Mouse (Mus musculus) hindbrain, postnatal 0 days (tissue): ENCODE measurements around the gene Inhbc. TPM values are rescaled to one million over a fixed set of nuclear protein-coding genes. Genes with fewer than 3 reads are reported as not detected.
A peak's percentile ranks its signal among the peaks of the same experiment; 100 is the strongest.
"Not testable (repeated sequence)": the region's sequence is repeated elsewhere in the genome, so short reads cannot be mapped to it uniquely, and the experiment has no call there.

Source experiments
- ATAC-seq: fragments of 200-750 bp; cut with Nextera tagmentation; 2 replicates; pipeline ENCODE4 v1.8.0; 2017; ENCODE audit warnings: mild to moderate bottlenecking, moderate TSS enrichment, moderate library complexity
- DNase-seq: peaks from one replicate; pipeline ENCODE4 v3.0.0-alpha.2; 2015; ENCODE audit warnings: low spot score
- H3K27ac ChIP-seq: fragments of 300-500 bp; sonication (generic); 2 replicates; pipeline ENCODE4 v1.5.1; 2014; ENCODE audit warnings: mild to moderate bottlenecking
- H3K27me3 ChIP-seq: fragments of 300-500 bp; sonication (generic); 2 replicates; pipeline ENCODE4 v1.6.1; 2014; ENCODE audit warnings: low read length, mixed read lengths; ENCODE audit not compliant: insufficient read depth
- H3K36me3 ChIP-seq: fragments of 300-500 bp; sonication (generic); 2 replicates; pipeline ENCODE4 v1.6.1; 2014; ENCODE audit warnings: low read length, mixed read lengths; ENCODE audit not compliant: insufficient read depth
- H3K4me1 ChIP-seq: fragments of 300-500 bp; sonication (generic); 2 replicates; pipeline ENCODE4 v1.6.1; 2014; ENCODE audit warnings: antibody characterized with exemption, low read length, mixed read lengths; ENCODE audit not compliant: insufficient read depth
- H3K4me2 ChIP-seq: fragments of 300-500 bp; sonication (generic); 2 replicates; pipeline ENCODE4 v1.6.1; 2014; ENCODE audit warnings: low read depth, mild to moderate bottlenecking, low read length, moderate library complexity, mixed read lengths
- H3K4me3 ChIP-seq: fragments of 300-500 bp; sonication (generic); 2 replicates; pipeline ENCODE4 v1.5.1; 2014; ENCODE audit warnings: low read length
- H3K9ac ChIP-seq: fragments of 300-500 bp; sonication (generic); replicated peaks from 2 replicates; pipeline ENCODE4 v1.6.1; 2014; ENCODE audit warnings: mild to moderate bottlenecking, low read length, moderate library complexity, mixed read lengths
- H3K9me3 ChIP-seq: fragments of 300-500 bp; sonication (generic); 2 replicates; pipeline ENCODE4 v1.6.1; 2016; ENCODE audit warnings: low read length, mixed read lengths
- CTCF ChIP-seq: IDR thresholded peaks from 2 replicates; pipeline ENCODE4 v1.5.1; 2016; ENCODE audit warnings: antibody characterized with exemption, control low read depth, low read depth
- WGBS: fragments of 180-500 bp; shearing (Covaris S2); extraction: QIAGEN DNeasy Blood & Tissue Kit; methylation state at CpG from one replicate; pipeline ENCODE4 v1.1.7; 2014; 5-methylcytosine and 5-hydroxymethylcytosine counted together
- polyA plus RNA-seq: library from polyadenylated mRNA; unstranded; fragments of >200 nt; fragmentation: Nextera tagmentation; extraction: Ambion mirVana; gene quantifications from 2 replicates; pipeline ENCODE4 v1.2.1, GENCODE M21; 2015
- total RNA-seq: library from RNA; depleted of rRNA; stranded (reverse); fragments of >200 nt; gene quantifications from 2 replicates; pipeline ENCODE4 v1.2.3, GENCODE M21; 2014; rRNA removed

Gene Inhbc
- total and polyA plus RNA-seq, 2 experiments from 2014 or later: not detected

GRCm38 (mm10) chr10:127312858-127313257 lies 57.4 kb downstream of the Inhbc start:
- no peaks in the 10 kb centered on the region for H3K9me3 ChIP-seq
- H3K27ac ChIP-seq: no peak overlapping the region
- no peak for TF ChIP-seq CTCF
- no peak for DNase-seq
- peaks cover 9% of the 10 kb centered on the region for H3K36me3 ChIP-seq
- 83% methylated on average over 4 of the region's 4 CpGs for WGBS
- H3K27me3 ChIP-seq: no peaks in the 10 kb centered on the region
- no peak for ATAC-seq
- no peak overlapping the region for H3K4me2 ChIP-seq
- H3K4me3 ChIP-seq: no peak overlapping the region
- H3K9ac ChIP-seq: no peak overlapping the region
- peaks cover 5% of the 10 kb centered on the region; the same call in 1 of the 2 replicates for H3K4me1 ChIP-seq

DNA sequence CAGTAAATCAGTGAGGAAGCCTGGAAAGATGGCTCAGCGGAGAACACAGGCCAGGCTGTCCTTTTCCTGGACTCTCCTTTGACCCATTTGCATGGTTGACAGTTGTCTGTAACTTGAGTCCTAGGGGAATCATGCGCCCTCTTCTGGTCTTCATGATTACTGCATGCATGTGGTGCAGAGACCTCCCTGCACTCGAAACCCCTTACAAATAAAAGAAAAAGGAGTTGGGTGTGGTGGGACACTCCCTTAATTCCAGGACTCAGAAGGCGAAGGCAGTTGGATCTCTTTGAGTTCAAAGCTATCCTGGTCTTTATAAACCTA lies 57.9 kb downstream of the Inhbc start:
- H3K27ac ChIP-seq: peak overlapping the region; percentile 80
- H3K4me3 ChIP-seq: peak overlapping the region; percentile 71
- TF ChIP-seq CTCF: peak; percentile 89
- WGBS: 3% methylated on average over 4 of the region's 4 CpGs
- peak overlapping the region; percentile 73; the same call in 1 of the 2 replicates for H3K9ac ChIP-seq
- peak overlapping the region; percentile 79 for H3K4me2 ChIP-seq
- H3K27me3 ChIP-seq: no peaks in the 10 kb centered on the region
- H3K4me1 ChIP-seq: peaks cover 5% of the 10 kb centered on the region; the same call in 1 of the 2 replicates
- DNase-seq: peak; percentile 90
- no peaks in the 10 kb centered on the region for H3K9me3 ChIP-seq
- peaks cover 14% of the 10 kb centered on the region for H3K36me3 ChIP-seq
- peak; percentile 49 for ATAC-seq

GRCm38 (mm10) chr10:127311476-127312355 lies 58.5 kb downstream of the Inhbc start, which contains the start of gene Mars:
TSS of gene Mars (minus strand) at chr10:127311786.
- Histone ChIP-seq H3K36me3 (peaks cover 18% of the 10 kb centered on the region), H3K4me1 (peaks cover 5% of the 10 kb centered on the region; the same call in 1 of the 2 replicates), H3K9me3 (no peaks in the 10 kb centered on the region), H3K27ac (peak within 1 kb of the TSS; percentile 80), H3K27me3 (no peaks in the 10 kb centered on the region), H3K4me3 (peak within 1 kb of the TSS; percentile 71), H3K9ac (peak within 1 kb of the TSS; percentile 73), H3K4me2 (peak within 1 kb of the TSS; percentile 79)
- DNase-seq: peak; percentile 97
- no peak for TF ChIP-seq CTCF
- under 1% methylated on average over 64 of the region's 65 CpGs for WGBS
- peak; percentile 97 for ATAC-seq

- 40% methylated on average over 23 of the region's 23 CpGs for WGBS
- Histone ChIP-seq H3K4me3 (peak overlapping the region; percentile 71), H3K4me1 (peaks cover 5% of the 10 kb centered on the region; the same call in 1 of the 2 replicates), H3K9ac (peak overlapping the region; percentile 73), H3K36me3 (peaks cover 24% of the 10 kb centered on the region), H3K4me2 (peak overlapping the region; percentile 79), H3K27me3 (no peaks in the 10 kb centered on the region), H3K27ac (peak overlapping the region; percentile 80), H3K9me3 (no peaks in the 10 kb centered on the region)
- DNase-seq (peak; percentile 52), ATAC-seq (peak; percentile 72)
- no peak for TF ChIP-seq CTCF
Measured at GRCm38 (mm10) chr10:127310523-127311475, 59.4 kb downstream of the Inhbc start.

DNA sequence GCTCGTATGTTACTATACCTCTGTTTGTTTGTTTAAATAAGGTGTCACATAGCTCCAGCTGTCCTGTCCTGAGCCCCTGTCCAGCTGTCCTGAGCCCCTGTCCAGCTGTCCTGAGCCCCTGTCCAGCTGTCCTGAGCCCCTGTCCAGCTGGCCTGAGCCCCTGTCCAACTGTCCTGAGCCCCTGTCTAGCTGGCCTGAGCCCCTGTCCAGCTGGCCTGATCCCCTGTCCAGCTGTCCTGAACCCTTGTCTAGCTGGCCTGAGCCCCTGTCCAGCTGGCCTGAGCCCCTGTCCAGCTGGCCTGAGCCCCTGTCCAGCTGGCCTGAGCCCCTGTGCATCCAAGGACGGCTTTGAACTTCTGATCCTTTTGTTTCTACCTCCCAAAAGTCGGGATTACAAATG lies 61.1 kb downstream of the Inhbc start:
- H3K4me3 ChIP-seq: not testable (repeated sequence)
- peaks cover 39% of the 10 kb centered on the region for H3K36me3 ChIP-seq

More for the DNA sequence above, 61.1 kb downstream of the Inhbc start:
- DNase-seq, H3K27me3 ChIP-seq, H3K9me3 ChIP-seq, H3K4me2 ChIP-seq, H3K27ac ChIP-seq, H3K9ac ChIP-seq, ATAC-seq, H3K4me1 ChIP-seq: not testable (repeated sequence)
- WGBS: 91% methylated on average over 3 of the region's 3 CpGs

Other genes with a start within 250 kb of the Inhbc start
- 118 and 119 TPM in 2 replicates for gene Os9, start 249.3 kb downstream of the Inhbc start, total RNA-seq
- 128 and 129 TPM in 2 replicates for gene Os9, start 249.3 kb downstream of the Inhbc start, polyA plus RNA-seq
- gene B4galnt1, start 205.2 kb downstream of the Inhbc start, total RNA-seq: 111 and 112 TPM in 2 replicates
- gene B4galnt1, start 205.2 kb downstream of the Inhbc start, polyA plus RNA-seq: 56.7 and 65.3 TPM in 2 replicates
- 0.31 TPM in 1 of 2 replicates, not detected in the other for gene Slc26a10, start 189.8 kb downstream of the Inhbc start, total RNA-seq
- 0.79 and 1.1 TPM in 2 replicates for gene Slc26a10, start 189.8 kb downstream of the Inhbc start, polyA plus RNA-seq
- 61.0 and 65.4 TPM in 2 replicates for gene Arhgef25, start 180.3 kb downstream of the Inhbc start, total RNA-seq
- 20.3 and 21.6 TPM in 2 replicates for gene Arhgef25, start 180.3 kb downstream of the Inhbc start, polyA plus RNA-seq
- 233 and 240 TPM in 2 replicates for gene Dtx3, start 174.7 kb downstream of the Inhbc start, total RNA-seq
- 170 and 185 TPM in 2 replicates for gene Dtx3, start 174.7 kb downstream of the Inhbc start, polyA plus RNA-seq
- gene Pip4k2c, start 158.8 kb downstream of the Inhbc start, total RNA-seq: 18.3 and 22.8 TPM in 2 replicates
- 19.9 and 20.2 TPM in 2 replicates for gene Pip4k2c, start 158.8 kb downstream of the Inhbc start, polyA plus RNA-seq
- gene Kif5a, start 107.1 kb downstream of the Inhbc start, total RNA-seq: 231 and 249 TPM in 2 replicates
- 98.4 and 103 TPM in 2 replicates for gene Kif5a, start 107.1 kb downstream of the Inhbc start, polyA plus RNA-seq
- gene Dctn2, start 104.1 kb downstream of the Inhbc start, total RNA-seq: 314 and 348 TPM in 2 replicates
- 319 and 323 TPM in 2 replicates for gene Dctn2, start 104.1 kb downstream of the Inhbc start, polyA plus RNA-seq
- gene Mbd6, start 81.4 kb downstream of the Inhbc start, total RNA-seq: 8.1 and 11.2 TPM in 2 replicates
- 8.3 and 11.5 TPM in 2 replicates for gene Mbd6, start 81.4 kb downstream of the Inhbc start, polyA plus RNA-seq
- 74.4 and 90.4 TPM in 2 replicates for gene Mars, start 58.6 kb downstream of the Inhbc start, total RNA-seq
- 104 TPM in 2 replicates for gene Mars, start 58.6 kb downstream of the Inhbc start, polyA plus RNA-seq
- gene Arhgap9, start 48.5 kb downstream of the Inhbc start, total RNA-seq: 1.0 and 1.5 TPM in 2 replicates
- gene Arhgap9, start 48.5 kb downstream of the Inhbc start, polyA plus RNA-seq: 1.2 and 1.3 TPM in 2 replicates
- 10.9 and 13.0 TPM in 2 replicates for gene Gli1, start 28.5 kb downstream of the Inhbc start, total RNA-seq
- 2.7 TPM in 2 replicates for gene Gli1, start 28.5 kb downstream of the Inhbc start, polyA plus RNA-seq
- gene Inhbe, start 16.0 kb downstream of the Inhbc start, total RNA-seq: not detected in 2 replicates
- not detected in 2 replicates for gene Inhbe, start 16.0 kb downstream of the Inhbc start, polyA plus RNA-seq
- 47.7 and 60.6 TPM in 2 replicates for gene R3hdm2, start 9.9 kb upstream of the Inhbc start, total RNA-seq
- 39.3 and 47.6 TPM in 2 replicates for gene R3hdm2, start 9.9 kb upstream of the Inhbc start, polyA plus RNA-seq
- gene Stac3, start 131.3 kb upstream of the Inhbc start, total RNA-seq: 0.68 and 3.7 TPM in 2 replicates
- 1.4 and 1.7 TPM in 2 replicates for gene Stac3, start 131.3 kb upstream of the Inhbc start, polyA plus RNA-seq
- gene Ndufa4l2, start 144.5 kb upstream of the Inhbc start, total RNA-seq: 11.0 and 21.9 TPM in 2 replicates
- gene Ndufa4l2, start 144.5 kb upstream of the Inhbc start, polyA plus RNA-seq: 16.7 and 17.4 TPM in 2 replicates
- 66.1 and 91.1 TPM in 2 replicates for gene Shmt2, start 152.0 kb upstream of the Inhbc start, total RNA-seq
- 49.7 and 49.9 TPM in 2 replicates for gene Shmt2, start 152.0 kb upstream of the Inhbc start, polyA plus RNA-seq
- 26.0 and 33.5 TPM in 2 replicates for gene Nxph4, start 164.1 kb upstream of the Inhbc start, total RNA-seq
- gene Nxph4, start 164.1 kb upstream of the Inhbc start, polyA plus RNA-seq: 134 and 146 TPM in 2 replicates